Comparison of ENCODE assay signal across 9 mouse cellular contexts in genomic region chr8:84722530-84722849, GRCm38 (mm10). TPM values are rescaled to one million over a fixed set of nuclear protein-coding genes. Genes with fewer than 3 reads are reported as not detected.
DNase-seq lines count a peak whose midpoint lies in the region; ATAC-seq and TF ChIP-seq lines count a peak whose summit lies in the region.
"Had no signal": no experiment of that assay in that cellular context is flagged by ENCODE, and none has a peak within 500 bp of the region (broad histone marks: within the 10 kb centered on the region; RNA-seq: fewer than 3 reads in every experiment).

No protein-coding gene starts in this region.

- peak overlapping the region; percentile 90 for H3K27ac ChIP-seq in heart, embryonic 11.5 days (ENCODE audit: low read depth, low read length)
- no peak overlapping the region for H3K27ac ChIP-seq in ES-Bruce4 (ENCODE audit: insufficient read depth, low read length)
- H3K27ac ChIP-seq in forebrain, embryonic 16.5 days (ENCODE audit: low read length) = peak overlapping the region; percentile 93
- peak overlapping the region; percentile 94 for H3K27ac ChIP-seq in liver, embryonic 16.5 days (ENCODE audit: low read length)

- peak overlapping the region; percentile 34 for H3K4me3 ChIP-seq in heart, embryonic 11.5 days (ENCODE audit: low read depth, low read length)
- no peak overlapping the region for H3K4me3 ChIP-seq in ES-Bruce4 (ENCODE audit: low read depth, low read length)
- H3K4me3 ChIP-seq in forebrain, embryonic 16.5 days (replicated peaks; ENCODE audit: low read length) = no peak overlapping the region
- H3K4me3 ChIP-seq in liver, embryonic 16.5 days (ENCODE audit: low read depth, low read length) = peak overlapping the region; percentile 66

- no peaks in the 10 kb centered on the region for H3K9me3 ChIP-seq in heart, embryonic 11.5 days (replicated peaks; ENCODE audit: control insufficient read depth, low read length)
- H3K9me3 ChIP-seq in ES-Bruce4 (replicated peaks; ENCODE audit: control insufficient read depth, insufficient read depth, low read length, poor library complexity, severe bottlenecking) = no peaks in the 10 kb centered on the region
- no peaks in the 10 kb centered on the region for H3K9me3 ChIP-seq in forebrain, embryonic 16.5 days (ENCODE audit: control insufficient read depth, low read length)
- no peaks in the 10 kb centered on the region for H3K9me3 ChIP-seq in liver, embryonic 16.5 days (replicated peaks; ENCODE audit: control insufficient read depth, low read length)

- H3K4me1 ChIP-seq in heart, embryonic 11.5 days (ENCODE audit: control insufficient read depth, insufficient read depth, low read length) = peaks cover 51% of the 10 kb centered on the region
- H3K4me1 ChIP-seq in ES-Bruce4 (ENCODE audit: control insufficient read depth, insufficient read depth, low read length) = peaks cover 10% of the 10 kb centered on the region
- H3K4me1 ChIP-seq in forebrain, embryonic 16.5 days (replicated peaks; ENCODE audit: control insufficient read depth, insufficient read depth, low read length) = peaks cover 38% of the 10 kb centered on the region
- peaks cover 62% of the 10 kb centered on the region for H3K4me1 ChIP-seq in liver, embryonic 16.5 days (ENCODE audit: control insufficient read depth, low read depth, low read length)

- no peak for DNase-seq in heart, postnatal 36 days
- DNase-seq in right cerebral cortex, adult 2 months (ENCODE audit: low spot score in 2 of 2) = no peak
- DNase-seq in left cerebral cortex, adult 9 months (ENCODE audit: low spot score in 2 of 2) = no peak
- DNase-seq in retina, postnatal 1 day = no peak

- peak overlapping the region; percentile 61 for H3K9ac ChIP-seq in heart, embryonic 11.5 days (ENCODE audit: low read depth, low read length)
- H3K9ac ChIP-seq in ES-Bruce4 (ENCODE audit: low read depth, poor library complexity, severe bottlenecking) = peak overlapping the region; percentile 15; the same call in 1 of the 2 replicates
- peak overlapping the region; percentile 40; the same call in 1 of the 2 replicates for H3K9ac ChIP-seq in forebrain, embryonic 16.5 days (replicated peaks; ENCODE audit: low read depth, low read length)
- peak overlapping the region; percentile 81 for H3K9ac ChIP-seq in liver, embryonic 16.5 days (ENCODE audit: low read depth, low read length)

- intact Hi-C loops in heart, postnatal 36 days (cut with DNase I) = no loop called here

- no peak for TF ChIP-seq EP300 in ES-Bruce4 (IDR thresholded peaks at IDR 0.05; ENCODE audit: insufficient read depth, low read depth, low read length)

- peaks cover 22% of the 10 kb centered on the region for H3K27me3 ChIP-seq in heart, embryonic 11.5 days (ENCODE audit: control insufficient read depth, insufficient read depth, low read length)
- no peaks in the 10 kb centered on the region for H3K27me3 ChIP-seq in ES-Bruce4 (ENCODE audit: control insufficient read depth, insufficient read depth, low read length, poor library complexity, severe bottlenecking)
- no peaks in the 10 kb centered on the region for H3K27me3 ChIP-seq in forebrain, embryonic 16.5 days (replicated peaks; ENCODE audit: control insufficient read depth, insufficient read depth, low read length)
- no peaks in the 10 kb centered on the region for H3K27me3 ChIP-seq in liver, embryonic 16.5 days (ENCODE audit: control insufficient read depth, insufficient read depth, low read depth, low read length)

- WGBS in heart, embryonic 11.5 days (ENCODE audit: insufficient replicate concordance) = 64% methylated on average over 6 of the region's 6 CpGs
- 41% methylated on average over 6 of the region's 6 CpGs for WGBS in forebrain, embryonic 16.5 days
- WGBS in liver, embryonic 16.5 days (ENCODE audit: insufficient replicate concordance) = 33% methylated on average over 6 of the region's 6 CpGs

- H3K36me3 ChIP-seq in heart, embryonic 11.5 days (ENCODE audit: control insufficient read depth, insufficient read depth, low read length) = no peaks in the 10 kb centered on the region
- no peaks in the 10 kb centered on the region for H3K36me3 ChIP-seq in ES-Bruce4 (ENCODE audit: control insufficient read depth, insufficient read depth, low read length, poor library complexity, severe bottlenecking)
- H3K36me3 ChIP-seq in forebrain, embryonic 16.5 days (ENCODE audit: control insufficient read depth, insufficient read depth) = peaks cover 16% of the 10 kb centered on the region
- H3K36me3 ChIP-seq in liver, embryonic 16.5 days (ENCODE audit: control insufficient read depth, insufficient read depth) = no peaks in the 10 kb centered on the region

- TF ChIP-seq POLR2A in ES-Bruce4 (IDR thresholded peaks at IDR 0.05; ENCODE audit: insufficient read depth, low read length) = no peak

- TF ChIP-seq CTCF in ES-Bruce4 (IDR thresholded peaks at IDR 0.05; ENCODE audit: low read depth, low read length) = no peak

- H3K4me2 ChIP-seq in heart, embryonic 11.5 days = peak overlapping the region; percentile 57
- H3K4me2 ChIP-seq in forebrain, embryonic 16.5 days (ENCODE audit: low read length) = no peak overlapping the region
- peak overlapping the region; percentile 92 for H3K4me2 ChIP-seq in liver, embryonic 16.5 days (ENCODE audit: low read depth, low read length)

- ATAC-seq in heart, embryonic 11.5 days (replicated peaks; ENCODE audit: insufficient number of reproducible peaks, low FRiP score, low TSS enrichment) = peak; percentile 6; the same call in 1 of the 2 replicates
- no peak for ATAC-seq in forebrain, embryonic 16.5 days
- ATAC-seq in liver, embryonic 16.5 days (ENCODE audit: low read depth) = 0 out of 2 replicates have a peak, but pooled peaks have one; percentile 2

RNA-seq across cellular contexts. Expression of gene G430095P16Rik, which starts 0.3 kb away (rescaled TPM):
- 3.4 and 5.4 TPM in 2 replicates for polyA plus RNA-seq in heart, embryonic 11.5 days (2014; fragmentation: Nextera tagmentation; extraction: Ambion mirVana)
- under 1 TPM in 1 of 2 experiments, not detected in 1; 0.44 TPM for total RNA-seq in heart, postnatal 36 days (2021)
- polyA plus RNA-seq in ES-Bruce4 (2011; ENCODE audit: insufficient read depth, insufficient read length, low read depth, missing spikeins) = not detected in 2 replicates
- polyA plus RNA-seq in forebrain, embryonic 16.5 days (2015; fragmentation: Nextera tagmentation; extraction: Ambion mirVana) = 2.0 and 2.2 TPM in 2 replicates
- 7.0 and 7.8 TPM in 2 replicates for polyA plus RNA-seq in liver, embryonic 16.5 days (2015; fragmentation: Nextera tagmentation; extraction: Ambion mirVana)
- total RNA-seq: layer of hippocampus, postnatal 14 days had no signal

RNA-seq across cellular contexts. Expression of gene Lyl1, which starts 21.2 kb away (rescaled TPM):
- 19.5 and 22.9 TPM in 2 replicates for polyA plus RNA-seq in heart, embryonic 11.5 days (2014; fragmentation: Nextera tagmentation; extraction: Ambion mirVana)
- 1 to 10 TPM; 5.4 to 5.7 TPM for total RNA-seq in heart, postnatal 36 days (2021)
- not detected in 2 replicates for polyA plus RNA-seq in ES-Bruce4 (2011; ENCODE audit: insufficient read depth, insufficient read length, low read depth, missing spikeins)
- 2.6 and 2.9 TPM in 2 replicates for polyA plus RNA-seq in forebrain, embryonic 16.5 days (2015; fragmentation: Nextera tagmentation; extraction: Ambion mirVana)
- 43.7 and 45.6 TPM in 2 replicates for polyA plus RNA-seq in liver, embryonic 16.5 days (2015; fragmentation: Nextera tagmentation; extraction: Ambion mirVana)

RNA-seq across cellular contexts. Expression of gene Nacc1, which starts 34.8 kb away (rescaled TPM):
- 19.1 and 19.6 TPM in 2 replicates for polyA plus RNA-seq in heart, embryonic 11.5 days (2014; fragmentation: Nextera tagmentation; extraction: Ambion mirVana)
- total RNA-seq in heart, postnatal 36 days (2021) = 10 to 100 TPM; 27.3 to 30.1 TPM
- polyA plus RNA-seq in ES-Bruce4 (2011; ENCODE audit: insufficient read depth, insufficient read length, low read depth, missing spikeins) = 89.7 and 97.9 TPM in 2 replicates
- polyA plus RNA-seq in forebrain, embryonic 16.5 days (2015; fragmentation: Nextera tagmentation; extraction: Ambion mirVana) = 15.5 and 15.7 TPM in 2 replicates
- 5.4 and 6.3 TPM in 2 replicates for polyA plus RNA-seq in liver, embryonic 16.5 days (2015; fragmentation: Nextera tagmentation; extraction: Ambion mirVana)

RNA-seq across cellular contexts. Expression of gene Trmt1, which starts 36.4 kb away (rescaled TPM):
- polyA plus RNA-seq in heart, embryonic 11.5 days (2014; fragmentation: Nextera tagmentation; extraction: Ambion mirVana) = 49.7 and 51.6 TPM in 2 replicates
- 10 to 100 TPM; 36.1 to 39.2 TPM for total RNA-seq in heart, postnatal 36 days (2021)
- polyA plus RNA-seq in ES-Bruce4 (2011; ENCODE audit: insufficient read depth, insufficient read length, low read depth, missing spikeins) = 77.6 and 79.8 TPM in 2 replicates
- polyA plus RNA-seq in forebrain, embryonic 16.5 days (2015; fragmentation: Nextera tagmentation; extraction: Ambion mirVana) = 63.4 and 73.3 TPM in 2 replicates
- polyA plus RNA-seq in liver, embryonic 16.5 days (2015; fragmentation: Nextera tagmentation; extraction: Ambion mirVana) = 27.3 and 27.7 TPM in 2 replicates

RNA-seq across cellular contexts. Expression of gene Ier2, which starts 59.8 kb away (rescaled TPM):
- 52.3 and 55.9 TPM in 2 replicates for polyA plus RNA-seq in heart, embryonic 11.5 days (2014; fragmentation: Nextera tagmentation; extraction: Ambion mirVana)
- total RNA-seq in heart, postnatal 36 days (2021) = 10 to 100 TPM; 12.6 to 16.5 TPM
- polyA plus RNA-seq in ES-Bruce4 (2011; ENCODE audit: insufficient read depth, insufficient read length, low read depth, missing spikeins) = 42.8 and 44.8 TPM in 2 replicates
- polyA plus RNA-seq in forebrain, embryonic 16.5 days (2015; fragmentation: Nextera tagmentation; extraction: Ambion mirVana) = 22.5 and 25.5 TPM in 2 replicates
- polyA plus RNA-seq in liver, embryonic 16.5 days (2015; fragmentation: Nextera tagmentation; extraction: Ambion mirVana) = 17.3 and 20.3 TPM in 2 replicates

Comparison
In these comparisons a context has a peak if more than half of its experiments do, and no peak if none do; other contexts are left out.
1. H3K4me3 ChIP-seq: peak in heart, embryonic 11.5 days (single experiment) and liver, embryonic 16.5 days (single experiment); none in ES-Bruce4 (single experiment) and forebrain, embryonic 16.5 days (single experiment).
2. H3K9ac ChIP-seq: peak in every context shown above with its lines; median percentile 81 in liver, embryonic 16.5 days; 61 in heart, embryonic 11.5 days; 40 in forebrain, embryonic 16.5 days; 15 in ES-Bruce4.